Mouse (Mus musculus) T-cell, adult 2 months (primary cell): Measurements from ENCODE around the gene Fer.

Source experiments
- DNase-seq: peaks from one replicate; pipeline ENCODE4 v3.0.0; 2022; ENCODE audit warnings: low spot score

The Fer gene

GRCm38 (mm10) chr17:63978794-63979571 is 116.1 kb downstream of the Fer start:
- DNase-seq = no peak

GRCm38 (mm10) chr17:63980167-63980566 is 117.3 kb downstream of the Fer start:
- no peak for DNase-seq

- no peak for DNase-seq
Measured at GRCm38 (mm10) chr17:63988710-63989109, 125.8 kb downstream of the Fer start.

- DNase-seq = no peak
Measured at GRCm38 (mm10) chr17:63991160-63991559, 128.3 kb downstream of the Fer start.

- DNase-seq = no peak
Measured at GRCm38 (mm10) chr17:63995921-63996320, 133.1 kb downstream of the Fer start.

GRCm38 (mm10) chr17:63997643-63998042 is 134.8 kb downstream of the Fer start:
- no peak for DNase-seq

GRCm38 (mm10) chr17:64003444-64003843 is 140.6 kb downstream of the Fer start:
- no peak for DNase-seq

GRCm38 (mm10) chr17:64005575-64006249 is 142.8 kb downstream of the Fer start:
- no peak for DNase-seq

- no peak for DNase-seq
Measured at GRCm38 (mm10) chr17:64016606-64017005, 153.7 kb downstream of the Fer start.

- DNase-seq = no peak
Measured at GRCm38 (mm10) chr17:64018240-64018639, 155.4 kb downstream of the Fer start.

- no peak for DNase-seq
Measured at GRCm38 (mm10) chr17:64018870-64019269, 156.0 kb downstream of the Fer start.

GRCm38 (mm10) chr17:64019646-64020045 is 156.8 kb downstream of the Fer start:
- DNase-seq = no peak

- no peak for DNase-seq
Measured at GRCm38 (mm10) chr17:64026485-64026884, 163.6 kb downstream of the Fer start.

- no peak for DNase-seq
Measured at GRCm38 (mm10) chr17:64041771-64042170, 178.9 kb downstream of the Fer start.

GRCm38 (mm10) chr17:64045326-64045725 is 182.5 kb downstream of the Fer start:
- no peak for DNase-seq

GRCm38 (mm10) chr17:64046557-64046956 is 183.7 kb downstream of the Fer start:
- no peak for DNase-seq

- no peak for DNase-seq
Measured at GRCm38 (mm10) chr17:64050911-64051310, 188.0 kb downstream of the Fer start.

GRCm38 (mm10) chr17:64053636-64054035 is 190.8 kb downstream of the Fer start:
- DNase-seq = no peak

- DNase-seq = no peak
Measured at GRCm38 (mm10) chr17:64060529-64060928, 197.7 kb downstream of the Fer start.

GRCm38 (mm10) chr17:64065243-64065642 is 202.4 kb downstream of the Fer start:
- DNase-seq = no peak

GRCm38 (mm10) chr17:64077392-64077791 is 214.5 kb downstream of the Fer start:
- no peak for DNase-seq

GRCm38 (mm10) chr17:64084751-64085150 is 221.9 kb downstream of the Fer start:
- DNase-seq = no peak

GRCm38 (mm10) chr17:64085493-64085892 is 222.6 kb downstream of the Fer start:
- DNase-seq = no peak
